Mouse (Mus musculus): ENCODE results near the gene Lgr4.

Lgr4 gene

DNA sequence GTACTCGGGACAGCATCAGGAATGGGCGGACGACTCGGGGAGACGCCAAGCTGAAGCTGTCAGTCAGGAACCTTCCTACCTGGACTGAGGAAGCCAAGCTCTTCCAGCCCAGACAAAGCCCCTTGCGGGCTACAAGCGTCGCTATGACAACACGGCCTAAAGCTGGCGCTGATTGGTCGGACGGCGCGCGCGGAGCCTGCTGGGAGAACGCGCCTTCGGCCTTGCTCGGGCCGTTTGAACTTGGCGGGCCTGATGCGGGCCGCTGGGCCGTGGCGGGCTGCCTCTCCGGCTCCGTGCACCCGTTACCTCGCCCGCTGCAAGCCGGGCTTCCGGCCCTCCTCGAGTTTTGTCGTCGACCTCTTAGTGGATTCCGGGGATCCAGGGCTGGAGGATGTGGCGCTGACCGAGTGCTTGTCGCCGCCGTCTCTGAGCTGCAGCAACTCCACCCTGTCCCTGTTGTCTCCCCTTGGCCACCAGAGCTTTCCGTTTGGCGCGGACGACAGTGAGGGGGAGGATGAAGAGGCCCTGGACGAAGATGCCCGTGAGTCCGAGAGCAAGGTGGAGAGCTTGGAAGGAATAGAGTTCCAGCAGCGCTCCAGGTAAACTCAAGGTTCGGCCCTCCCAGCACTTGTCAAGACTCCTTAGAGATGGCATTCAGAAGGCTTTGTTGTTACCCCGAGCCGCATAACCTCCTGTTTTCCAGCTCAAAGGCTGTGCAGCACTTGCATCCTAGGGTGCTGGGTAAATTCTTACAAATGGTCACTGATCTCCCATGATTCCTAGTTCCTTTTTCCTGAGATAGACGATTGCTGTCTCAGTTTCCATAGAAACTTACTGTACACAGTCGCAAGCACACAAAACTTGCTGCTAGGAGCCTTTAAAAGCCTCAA lies 100.4 kb downstream of the Lgr4 start, which contains the start of gene Ccdc34:
Gene Ccdc34, plus strand, starts transcription at position 202 of the 890 bp plus-strand sequence.
- peak; percentile 85 for DNase-seq (ENCODE audit: low spot score)

DNA sequence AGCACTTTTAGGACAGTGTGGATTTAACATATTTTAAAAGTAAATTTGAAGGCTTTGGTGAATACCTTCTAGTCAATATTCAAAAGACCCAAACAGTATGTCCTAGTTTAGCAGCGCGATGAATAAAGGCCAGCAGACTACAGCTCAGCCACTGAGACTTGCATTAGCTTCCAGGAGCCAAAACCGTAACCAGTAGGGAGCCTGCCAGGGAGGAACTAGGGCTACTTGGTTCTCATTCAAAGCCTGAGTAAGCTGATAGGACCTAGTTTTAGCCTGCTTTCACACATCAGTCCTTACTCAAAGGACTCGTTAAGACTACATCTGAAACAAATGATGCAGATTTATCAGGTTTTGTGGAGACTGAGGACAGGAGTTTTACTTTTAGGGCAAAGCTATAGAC lies 102.2 kb downstream of the Lgr4 start:
- DNase-seq (ENCODE audit: low spot score) = no peak

DNA sequence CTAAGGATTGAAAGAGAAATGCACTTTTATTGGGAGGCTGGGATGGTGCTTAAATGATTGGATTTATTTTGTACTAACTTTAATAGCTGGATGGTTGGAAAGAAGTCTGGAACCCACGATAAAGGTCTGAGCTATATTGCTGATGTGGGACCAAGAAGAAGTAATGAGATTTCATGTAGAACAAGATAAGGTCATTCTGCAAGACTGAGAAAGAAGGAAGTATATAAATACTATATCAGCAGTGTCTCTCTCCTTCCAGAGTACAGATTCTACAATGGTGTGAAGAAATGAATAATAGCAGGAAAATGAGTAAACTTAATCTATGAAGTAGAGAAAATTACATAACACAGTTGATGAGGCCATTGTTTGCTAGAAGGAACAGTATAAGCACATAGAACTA lies 103.0 kb downstream of the Lgr4 start:
- DNase-seq (ENCODE audit: low spot score) = no peak

DNA sequence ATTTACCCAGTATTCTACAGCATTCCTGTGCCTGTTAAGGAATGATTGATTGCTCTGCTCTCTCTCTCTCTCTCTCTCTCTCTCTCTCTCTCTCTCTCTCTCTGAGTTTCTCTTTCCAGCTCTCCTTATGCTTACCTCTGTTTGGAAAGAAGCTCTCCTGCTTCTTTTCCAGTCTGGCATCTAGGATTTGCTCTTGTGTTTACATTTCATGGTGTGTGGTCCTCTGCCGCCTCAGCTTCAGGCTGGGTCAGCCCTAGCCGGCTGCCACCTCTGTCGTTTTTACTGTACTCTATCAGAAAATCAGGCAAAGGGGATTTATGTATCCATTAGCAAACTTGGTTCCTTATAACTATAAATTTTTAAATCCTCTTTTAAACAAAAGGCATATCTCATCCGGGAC lies 118.8 kb downstream of the Lgr4 start:
- no peak for DNase-seq (ENCODE audit: low spot score)

DNA sequence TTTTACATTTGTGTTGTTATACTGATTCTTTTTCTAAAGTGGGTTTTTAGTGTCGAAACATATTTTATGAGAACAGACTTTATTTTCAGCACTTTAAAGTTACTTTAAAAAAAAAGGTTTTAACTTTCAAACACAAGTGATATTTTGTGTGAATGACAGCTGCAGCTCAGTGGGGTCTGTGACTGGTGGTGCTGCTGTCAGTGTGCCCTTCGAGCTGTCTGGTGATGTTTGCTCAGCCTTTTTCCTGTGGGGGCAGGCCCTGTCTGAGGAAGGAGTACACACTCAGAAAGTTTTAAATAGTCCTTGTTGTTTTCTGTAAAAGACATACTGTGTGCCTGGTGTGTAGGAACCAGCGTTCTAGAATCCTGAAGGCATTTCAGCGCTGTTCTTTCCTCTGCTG lies 119.2 kb downstream of the Lgr4 start:
- DNase-seq (ENCODE audit: low spot score) = no peak

DNA sequence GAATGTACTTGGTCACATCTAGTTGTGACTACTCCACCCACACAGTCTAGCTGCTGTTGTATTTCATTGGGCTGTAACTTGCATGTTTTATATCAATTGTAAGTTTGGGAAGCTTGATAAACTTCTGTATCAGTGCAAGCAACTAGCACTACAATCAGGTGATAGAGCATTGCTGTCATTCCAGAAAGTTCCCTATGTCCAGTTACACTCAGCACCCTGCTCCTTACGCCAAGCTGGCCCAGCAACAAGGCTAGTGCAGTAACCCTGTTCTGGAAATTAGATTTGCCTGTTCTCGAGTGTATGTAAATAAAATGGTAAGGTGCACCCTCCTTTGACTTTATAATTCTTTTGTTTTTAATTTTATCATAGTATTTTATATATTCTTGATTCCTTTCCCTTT lies 119.8 kb downstream of the Lgr4 start:
- no peak for DNase-seq (ENCODE audit: low spot score)

DNA sequence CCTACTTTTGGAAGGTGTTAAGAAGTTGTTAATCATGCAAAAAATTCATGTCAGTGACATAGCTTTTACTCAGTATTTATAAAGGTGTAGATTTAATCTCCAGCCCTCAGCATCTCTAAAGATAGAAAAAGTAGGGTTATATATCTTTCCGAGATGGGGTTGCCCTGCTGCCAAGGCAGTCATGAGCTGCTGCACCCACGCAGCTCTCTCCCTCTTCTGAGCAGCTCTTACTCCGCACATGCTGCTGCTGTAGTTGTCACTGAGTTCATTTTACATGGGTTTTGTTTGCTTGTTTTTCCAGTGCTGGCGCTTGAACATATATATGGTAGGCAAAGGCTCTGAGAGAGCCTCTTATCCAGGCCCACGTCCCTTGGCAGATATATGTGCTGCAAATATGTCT lies 120.9 kb downstream of the Lgr4 start:
- DNase-seq (ENCODE audit: low spot score) = no peak

DNA sequence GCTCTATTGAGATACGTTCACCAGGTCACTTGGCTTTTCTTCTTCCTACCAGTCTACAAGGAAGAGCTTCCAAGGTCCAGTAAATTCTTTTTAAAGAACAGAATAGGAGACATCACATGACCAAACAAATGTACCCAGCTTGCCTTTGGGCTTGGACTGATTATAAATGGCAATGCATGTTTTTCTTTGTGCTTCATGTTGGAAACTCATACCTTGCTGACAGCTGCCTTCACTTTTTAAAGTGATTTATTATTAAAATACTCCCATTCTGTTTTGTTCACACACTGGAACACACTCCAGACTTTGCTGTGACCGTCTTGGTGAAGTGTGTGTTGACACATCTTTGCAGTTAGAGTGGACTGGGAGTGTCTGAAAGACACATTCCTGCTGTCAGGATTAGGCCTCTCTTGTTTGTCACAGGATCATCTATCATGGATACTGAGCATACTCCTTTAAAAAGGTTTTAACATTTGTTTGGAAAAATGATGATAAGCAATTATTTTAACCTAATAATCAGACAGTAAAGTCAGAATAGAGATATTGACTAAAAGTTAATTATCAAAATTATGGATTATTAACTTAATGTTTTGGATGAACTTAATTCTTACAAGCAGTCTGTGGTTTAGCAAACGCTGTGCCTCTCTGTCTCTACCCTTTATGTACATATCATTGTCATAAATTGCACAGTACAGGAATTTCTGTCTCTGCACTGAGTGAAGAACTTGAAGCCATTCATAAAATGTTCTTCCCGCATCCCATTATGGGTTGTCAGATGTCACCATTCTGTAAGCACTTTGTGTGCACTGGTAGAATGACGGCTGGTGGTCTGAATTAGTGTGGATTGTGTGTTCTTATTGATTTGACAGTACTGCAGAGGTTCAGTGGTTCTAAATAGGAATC lies 125.7 kb downstream of the Lgr4 start:
- DNase-seq (ENCODE audit: low spot score) = no peak

DNA sequence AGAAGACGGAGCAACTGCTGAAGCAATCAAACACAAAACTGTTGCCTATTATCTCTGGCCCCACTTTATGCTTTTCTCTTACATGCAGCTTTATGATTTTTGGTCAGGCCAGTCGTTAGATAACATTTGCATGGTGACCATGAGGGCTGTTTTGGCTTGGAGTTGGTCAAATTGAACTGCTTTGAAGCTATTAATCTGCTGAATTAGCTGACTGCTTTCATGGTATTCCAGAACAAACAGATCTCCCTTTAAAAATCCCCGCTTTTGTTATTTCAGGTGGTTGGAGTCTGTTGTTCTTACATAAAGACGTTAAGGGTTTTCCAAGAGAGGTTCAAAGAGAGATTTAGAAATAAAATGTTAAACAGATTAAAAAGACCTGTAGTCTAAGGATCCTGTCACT lies 141.0 kb downstream of the Lgr4 start:
- no peak for DNase-seq (ENCODE audit: low spot score)

DNA sequence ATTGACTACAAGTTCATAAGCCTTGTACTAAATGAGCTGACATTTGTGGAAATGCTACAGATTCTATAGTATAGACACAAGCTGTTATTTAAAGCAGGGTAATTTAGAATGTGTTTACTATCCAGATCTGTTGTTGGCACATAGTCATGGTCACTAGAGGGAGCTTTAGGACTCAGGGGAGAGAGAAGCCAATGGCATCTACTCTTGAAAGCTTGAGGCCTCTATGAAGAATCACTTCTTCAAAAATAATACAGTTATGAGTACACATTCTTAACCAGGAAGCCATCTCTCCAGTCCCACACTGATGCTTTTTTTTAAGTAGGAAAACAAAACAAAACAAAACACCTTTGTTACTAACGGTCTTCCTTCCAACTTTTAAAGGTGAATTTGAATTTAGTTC lies 145.7 kb downstream of the Lgr4 start:
- DNase-seq (ENCODE audit: low spot score) = no peak

All from ovary, postnatal 14 days (tissue).